Mouse (Mus musculus) kidney, adult 11 months (tissue): ENCODE data around the gene Tmem123.

Experiments used
- DNase-seq: peaks from one replicate; pipeline ENCODE4 v3.0.0; 2022

The Tmem123 gene

GRCm38 (mm10) chr9:7775986-7776385, 12.1 kb downstream of the Tmem123 start:
- DNase-seq = no peak

- no peak for DNase-seq
These were observed 13.1 kb downstream of the Tmem123 start for GRCm38 (mm10) chr9:7776940-7777339.

- DNase-seq = no peak
These were observed 13.8 kb downstream of the Tmem123 start for GRCm38 (mm10) chr9:7777652-7778051.

GRCm38 (mm10) chr9:7778771-7779170, 14.9 kb downstream of the Tmem123 start:
- DNase-seq = no peak

GRCm38 (mm10) chr9:7779786-7780185, 15.9 kb downstream of the Tmem123 start:
- DNase-seq = no peak

- DNase-seq = no peak
These were observed 16.7 kb downstream of the Tmem123 start for GRCm38 (mm10) chr9:7780250-7781150.

GRCm38 (mm10) chr9:7783823-7784614, 20.2 kb downstream of the Tmem123 start:
- DNase-seq = no peak

- no peak for DNase-seq
These were observed 20.8 kb downstream of the Tmem123 start for GRCm38 (mm10) chr9:7784615-7785012.

GRCm38 (mm10) chr9:7785396-7785795, 21.6 kb downstream of the Tmem123 start:
- DNase-seq = no peak

- DNase-seq = no peak
These were observed 22.2 kb downstream of the Tmem123 start for GRCm38 (mm10) chr9:7786086-7786485.

- no peak for DNase-seq
These were observed 24.6 kb downstream of the Tmem123 start for GRCm38 (mm10) chr9:7788411-7788810.

GRCm38 (mm10) chr9:7789764-7790575, 26.1 kb downstream of the Tmem123 start:
- DNase-seq = no peak

- DNase-seq = no peak
These were observed 26.8 kb downstream of the Tmem123 start for GRCm38 (mm10) chr9:7790580-7791084.

- DNase-seq = peak; percentile 69
These were observed 29.7 kb downstream of the Tmem123 start for GRCm38 (mm10) chr9:7793561-7793960.

GRCm38 (mm10) chr9:7795581-7795980, 31.7 kb downstream of the Tmem123 start:
- DNase-seq = no peak

- DNase-seq = no peak
These were observed 32.5 kb downstream of the Tmem123 start for GRCm38 (mm10) chr9:7796129-7796864.

- DNase-seq = no peak
These were observed 33.7 kb downstream of the Tmem123 start for GRCm38 (mm10) chr9:7797542-7797941.

- DNase-seq = peak; percentile 49
These were observed 34.7 kb downstream of the Tmem123 start for GRCm38 (mm10) chr9:7798555-7798954.

GRCm38 (mm10) chr9:7805101-7805506, 41.3 kb downstream of the Tmem123 start:
- DNase-seq = no peak

GRCm38 (mm10) chr9:7822758-7823157, 58.9 kb downstream of the Tmem123 start:
- no peak for DNase-seq

GRCm38 (mm10) chr9:7824916-7825315, 61.1 kb downstream of the Tmem123 start:
- DNase-seq = no peak

GRCm38 (mm10) chr9:7828706-7829105, 64.9 kb downstream of the Tmem123 start:
- no peak for DNase-seq
